Mouse (Mus musculus): ENCODE data around the gene Serpina12.

The Serpina12 gene

DNA sequence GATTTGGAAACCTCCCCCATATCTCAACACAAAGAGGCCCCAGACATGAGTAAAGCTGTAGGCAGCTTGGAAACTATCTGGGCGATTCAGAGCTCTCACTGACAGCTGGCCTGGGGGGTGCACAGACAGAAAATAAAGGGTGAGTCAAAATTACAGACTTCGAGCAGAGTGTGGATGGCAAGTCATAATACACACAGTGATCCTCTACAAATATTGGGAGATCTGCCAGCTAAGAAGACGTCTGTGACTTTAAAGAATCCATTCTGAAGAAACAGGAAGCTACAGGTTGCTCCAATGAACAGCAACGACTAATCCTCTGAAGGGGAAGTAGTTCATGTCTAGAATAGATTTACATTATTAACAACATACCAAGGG lies 41.0 kb downstream of the Serpina12 start:
- ATAC-seq (ENCODE audit: low TSS enrichment): no peak

DNA sequence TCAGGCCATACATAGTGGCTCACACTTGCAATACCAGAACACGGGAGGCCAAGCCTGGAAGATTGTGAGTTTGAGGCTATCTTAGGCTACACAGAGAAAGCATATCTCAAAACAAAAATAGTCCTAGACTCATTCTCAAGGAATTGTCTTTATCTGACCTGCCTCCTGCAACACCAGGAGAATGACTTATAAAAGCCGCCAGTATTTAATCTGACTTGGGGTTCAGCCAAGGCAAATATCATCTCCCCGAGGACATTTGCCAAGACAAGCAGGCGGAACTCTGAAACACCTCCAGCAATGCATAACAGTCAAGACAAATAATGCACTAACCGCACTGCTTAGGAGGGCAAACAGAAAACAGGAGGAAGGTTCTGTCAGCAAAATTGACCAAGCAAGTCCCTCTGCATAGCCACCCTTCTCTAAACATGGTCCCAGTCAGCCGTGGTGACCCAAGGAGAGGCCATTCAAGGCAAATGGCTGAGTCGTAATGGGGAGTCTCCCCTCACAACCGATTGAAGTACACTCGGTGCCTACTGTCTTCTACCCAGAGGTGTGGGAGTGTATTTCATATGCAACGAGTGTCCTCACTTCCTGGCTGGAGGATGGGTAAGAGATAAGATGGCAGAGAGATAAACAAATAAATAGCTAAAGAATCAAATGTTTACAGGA lies 41.5 kb downstream of the Serpina12 start:
- no peak for ATAC-seq (ENCODE audit: low TSS enrichment)

DNA sequence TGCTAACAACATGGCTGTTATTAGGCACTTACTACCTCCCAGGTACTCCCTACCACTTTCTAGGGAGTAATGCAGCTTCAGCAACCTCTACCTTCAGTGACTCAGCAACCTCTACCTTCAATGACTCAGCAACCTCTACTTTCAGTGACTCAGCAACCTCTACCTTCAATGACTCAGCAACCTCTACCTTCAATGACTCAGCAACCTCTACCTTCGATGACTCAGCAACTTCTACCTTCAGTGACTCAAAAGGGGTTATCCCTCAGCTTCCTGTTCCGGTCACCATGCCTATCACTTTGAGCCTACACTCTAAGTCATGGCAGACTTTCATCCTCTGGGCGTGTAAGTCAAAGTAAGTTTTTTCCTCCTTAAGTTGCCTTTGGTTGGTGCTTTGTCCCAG lies 43.6 kb downstream of the Serpina12 start:
- no peak for ATAC-seq (ENCODE audit: low TSS enrichment)

DNA sequence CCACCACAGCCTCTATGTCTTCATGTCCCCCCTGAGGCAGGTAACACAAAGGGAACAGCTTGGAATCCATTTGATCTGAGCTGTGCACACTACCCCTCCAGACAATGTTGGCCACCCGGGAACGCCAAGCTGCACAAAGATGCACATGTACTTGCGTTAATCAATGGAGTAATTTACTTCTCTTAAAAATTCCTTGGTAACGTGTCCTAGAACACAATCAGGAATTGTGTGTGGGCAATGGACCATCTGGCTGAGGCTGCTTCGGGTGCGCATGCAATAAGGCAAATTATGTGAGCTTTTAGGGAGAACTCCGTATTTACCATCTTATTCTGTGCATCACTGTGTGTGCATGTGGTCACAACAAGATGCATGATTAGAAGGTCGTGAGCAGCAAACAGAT lies 44.6 kb downstream of the Serpina12 start:
- 0 out of 2 replicates have a peak, but pooled peaks have one; percentile 27 for ATAC-seq (ENCODE audit: low TSS enrichment)

DNA sequence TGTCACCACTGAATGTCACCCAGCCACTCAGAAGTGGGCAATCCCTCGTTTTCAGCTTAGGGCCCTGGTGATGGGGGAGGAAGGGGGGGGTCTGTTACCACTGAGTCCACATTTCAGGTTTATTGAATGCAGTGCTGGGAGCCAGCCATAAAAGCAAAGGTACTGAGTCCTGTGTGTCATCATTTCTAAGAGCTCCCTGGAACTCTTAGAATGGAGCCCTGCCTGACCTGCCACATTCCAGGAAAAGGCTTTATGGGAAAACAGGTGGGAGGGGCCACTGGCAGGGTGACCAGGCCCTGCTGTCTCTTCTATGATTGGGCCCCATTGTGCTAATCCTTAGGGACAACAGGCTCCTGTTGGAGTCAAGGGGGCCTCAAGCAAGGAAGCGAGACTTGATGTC lies 47.7 kb downstream of the Serpina12 start:
- no peak for ATAC-seq (ENCODE audit: low TSS enrichment)

DNA sequence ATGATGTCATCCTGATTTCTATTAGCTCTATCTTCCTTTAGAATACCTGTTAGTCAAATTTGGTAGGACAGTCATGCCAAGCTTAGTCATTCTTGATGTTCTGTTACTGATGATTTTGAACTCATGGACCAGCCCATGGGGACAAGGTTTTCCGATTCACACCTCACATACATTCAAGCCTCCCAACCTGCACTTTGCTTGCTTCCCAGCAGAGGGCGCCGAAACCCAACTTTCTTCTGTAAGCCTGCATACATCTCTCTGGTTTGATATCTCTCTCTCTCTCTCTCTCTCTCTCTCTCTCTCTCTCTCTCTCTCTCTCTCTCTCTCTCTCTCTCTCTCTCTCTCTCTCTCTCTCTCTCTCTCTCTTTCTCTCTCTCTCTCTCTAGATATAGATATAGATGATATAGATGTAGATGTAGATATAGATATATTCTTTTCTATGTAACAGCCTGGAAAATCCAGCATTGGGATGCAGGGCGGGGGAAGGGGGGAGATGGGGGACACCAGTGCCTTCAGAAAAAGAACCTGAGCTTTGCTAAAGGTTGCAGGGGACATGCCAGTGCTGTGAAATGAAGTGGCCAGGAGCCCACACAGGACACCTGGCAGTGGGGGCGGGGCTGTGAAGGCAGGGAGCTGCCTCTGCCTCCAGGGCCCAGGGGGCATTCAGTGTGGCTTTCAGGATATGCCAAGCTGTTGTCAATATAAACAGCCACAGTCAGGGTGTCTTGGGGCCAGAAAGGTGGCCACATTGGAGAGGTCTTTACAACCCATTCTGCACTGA lies 48.8 kb downstream of the Serpina12 start:
- peak; percentile 68; the same call in 1 of the 2 replicates for ATAC-seq (ENCODE audit: low TSS enrichment)

DNA sequence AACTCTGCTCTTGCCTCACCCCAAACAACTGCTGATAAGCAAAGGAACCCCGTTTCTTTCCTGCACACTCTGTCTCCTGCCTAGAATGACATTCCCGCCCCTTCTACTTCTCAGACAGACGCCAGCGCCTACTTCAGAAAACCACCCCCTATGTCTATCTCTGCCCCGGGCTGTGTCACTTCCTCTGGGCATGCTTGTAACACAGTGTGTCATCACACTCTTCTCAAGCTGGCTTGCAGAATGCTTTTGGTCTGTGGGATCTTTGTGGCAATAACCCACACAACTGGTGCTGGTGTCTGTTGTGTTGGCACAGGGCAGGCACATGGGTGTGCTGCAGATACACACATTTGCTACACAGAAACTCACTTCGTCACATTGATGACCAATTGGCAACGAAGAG lies 51.3 kb downstream of the Serpina12 start:
- peak; percentile 75 for ATAC-seq (ENCODE audit: low TSS enrichment)

DNA sequence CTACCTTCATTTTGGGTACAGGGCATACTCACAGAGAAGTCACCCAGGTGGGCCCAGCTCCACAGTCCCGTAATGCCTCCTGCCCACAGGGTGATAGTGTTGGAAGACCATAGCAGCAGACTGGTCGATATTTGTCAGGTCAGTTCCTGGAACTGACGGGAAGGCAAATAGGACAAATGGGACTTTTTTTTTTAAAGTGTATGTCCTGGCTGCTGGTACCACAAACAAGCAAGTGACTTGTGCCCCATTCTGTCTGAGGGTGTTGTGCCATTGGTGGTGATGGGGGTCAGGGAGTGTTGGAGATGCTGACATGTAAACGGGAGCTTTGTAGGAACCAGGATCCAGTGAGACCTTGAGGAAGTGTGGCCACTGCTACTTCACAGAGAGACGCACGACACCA lies 54.4 kb downstream of the Serpina12 start, which contains the start of gene Serpina11:
Gene Serpina11 (minus strand): TSS at position 101 of the 400 bp plus-strand sequence.
- ATAC-seq (ENCODE audit: low TSS enrichment): no peak

DNA sequence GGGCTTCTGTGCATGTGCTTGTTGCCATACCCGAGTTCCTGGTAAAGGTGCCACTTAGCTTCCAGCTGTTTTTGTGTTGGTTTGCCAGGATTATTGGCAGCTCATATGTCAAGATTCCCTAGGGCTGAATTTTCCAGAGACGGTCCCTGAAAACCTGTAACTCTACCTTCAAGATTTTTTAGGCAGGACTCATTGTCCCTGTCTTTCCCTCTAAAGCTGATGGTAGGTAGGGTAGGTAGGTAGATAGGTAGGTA lies 54.8 kb downstream of the Serpina12 start:
- no peak for ATAC-seq (ENCODE audit: low TSS enrichment)

DNA sequence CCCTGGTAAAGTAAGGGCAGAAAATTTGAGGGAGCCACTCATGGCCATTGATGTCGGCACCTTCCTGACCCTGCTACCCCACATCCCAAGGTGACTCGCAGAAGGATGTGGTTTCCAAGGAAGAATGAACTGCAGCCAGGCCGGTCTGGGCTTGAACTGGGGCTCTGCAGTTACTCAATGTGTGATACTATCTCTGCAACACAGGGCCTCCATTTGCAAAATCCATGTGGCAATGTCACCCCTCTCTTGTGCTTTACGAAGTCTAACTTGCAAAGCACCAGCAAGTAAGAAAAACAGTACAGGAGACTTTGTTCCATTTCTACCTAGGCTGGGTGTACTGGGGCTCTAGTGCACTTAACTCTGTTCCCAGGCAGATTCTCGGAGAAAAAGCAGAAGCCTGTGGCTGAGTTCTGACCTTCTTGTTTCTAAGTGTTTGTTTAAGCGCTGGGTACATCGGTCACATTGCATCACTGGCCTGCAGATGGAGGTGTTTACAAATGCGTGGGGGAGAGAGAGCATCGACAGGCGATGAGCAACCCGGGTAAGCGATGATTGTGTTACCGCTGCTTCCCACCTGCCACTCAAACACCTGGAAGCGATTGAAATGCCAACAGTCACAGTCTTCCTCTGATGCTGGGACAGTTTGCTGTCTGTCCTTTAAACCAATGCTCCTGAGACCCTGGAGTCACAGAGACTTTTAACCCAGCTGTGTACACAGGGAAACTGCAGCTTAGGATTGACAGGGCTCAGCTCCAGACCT lies 55.3 kb downstream of the Serpina12 start:
- no peak for ATAC-seq (ENCODE audit: low TSS enrichment)

DNA sequence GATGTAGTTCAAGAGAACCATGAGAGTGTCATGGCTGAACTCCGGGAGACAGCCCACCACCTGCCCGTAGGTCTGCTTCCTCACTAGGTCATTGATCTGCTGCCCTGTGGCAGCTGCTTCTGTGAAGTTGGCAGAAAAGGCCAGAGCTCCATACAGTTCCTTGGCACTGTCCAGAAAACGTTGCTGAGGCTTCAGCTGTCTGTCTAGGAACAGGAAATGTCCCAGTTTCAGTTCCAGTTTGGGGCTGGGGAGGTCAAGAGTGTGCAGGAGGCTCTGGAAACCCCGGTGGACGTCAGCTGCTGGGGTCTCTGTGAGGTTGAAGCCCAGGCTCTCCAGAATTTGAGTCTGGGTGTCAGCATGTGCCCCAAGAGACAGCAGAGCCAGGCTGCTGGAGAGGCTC lies 58.4 kb downstream of the Serpina12 start:
- ATAC-seq (ENCODE audit: low TSS enrichment): no peak

DNA sequence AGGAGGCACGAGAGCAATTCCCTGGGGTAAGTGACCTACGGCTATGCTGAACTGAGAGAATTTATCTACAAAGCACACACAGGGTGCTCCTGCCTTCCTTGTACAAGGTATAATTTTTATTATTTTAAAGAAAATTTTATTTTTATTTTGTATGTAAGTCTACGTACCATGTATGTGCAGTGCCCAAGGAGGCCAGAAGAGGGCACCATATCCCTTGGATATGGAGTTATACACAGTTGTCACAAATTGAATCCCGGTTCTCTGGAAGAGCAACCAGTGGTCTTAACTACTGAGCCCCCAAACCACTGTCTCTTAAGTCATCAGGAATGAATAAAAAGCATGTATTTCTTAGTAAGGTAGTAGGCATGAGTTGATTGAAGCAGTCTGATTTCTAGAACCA lies 59.3 kb downstream of the Serpina12 start:
- no peak for ATAC-seq (ENCODE audit: low TSS enrichment)

DNA sequence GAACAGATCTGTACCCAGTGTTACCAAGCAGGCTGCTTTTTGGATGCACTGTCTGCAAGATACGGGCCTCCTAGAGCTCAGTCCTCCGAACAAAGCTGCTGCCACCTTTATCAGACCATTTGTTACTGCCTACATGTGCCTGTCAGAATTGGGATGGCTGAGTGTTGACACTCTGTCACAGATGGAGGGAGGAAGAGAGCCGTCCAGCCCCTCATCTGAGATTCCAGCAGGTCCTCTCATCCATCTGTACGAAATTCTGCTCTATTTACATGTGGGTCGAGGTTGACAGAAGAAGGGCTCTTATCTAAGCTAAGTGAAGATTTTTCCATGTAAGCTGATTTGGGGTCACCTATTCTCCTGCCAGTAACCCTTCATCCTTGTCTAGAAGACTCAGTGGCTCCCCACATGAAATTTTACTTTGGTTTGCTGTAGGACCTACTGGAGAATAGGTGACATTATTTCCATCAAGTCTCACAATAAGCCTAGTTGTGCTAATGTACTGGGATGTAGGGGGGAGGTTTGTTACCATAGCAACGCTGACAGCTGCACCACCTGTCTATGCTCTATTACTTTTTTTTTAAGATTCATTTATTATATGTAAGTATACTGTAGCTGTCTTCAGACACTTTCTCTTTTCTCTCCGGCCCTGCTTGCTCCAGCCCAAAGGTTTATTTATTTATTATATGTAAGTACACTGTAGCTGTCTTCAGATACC lies 62.4 kb downstream of the Serpina12 start:
- ATAC-seq (ENCODE audit: low TSS enrichment): no peak

All from frontal cortex, adult (tissue).